Mouse (Mus musculus): ENCODE results near the gene Mctp2. TPM values are rescaled to one million over a fixed set of nuclear protein-coding genes. Genes with fewer than 3 reads are reported as not detected.

Mctp2 gene
- polyA plus RNA-seq, 1 experiment from 2014 or later, result 0.19 TPM

GRCm38 (mm10) chr7:72223558-72223957, 82.8 kb downstream of the Mctp2 start:
- Histone ChIP-seq H3K27me3 (ENCODE audit: control insufficient read depth, insufficient read depth, low read length) (no peaks in the 10 kb centered on the region), H3K9ac (ENCODE audit: low read length) (no peak overlapping the region), H3K4me2 (ENCODE audit: low read depth) (no peak overlapping the region), H3K4me1 (ENCODE audit: control insufficient read depth, insufficient read depth, low read length) (no peaks in the 10 kb centered on the region), H3K9me3 (ENCODE audit: control insufficient read depth, low read length) (no peaks in the 10 kb centered on the region), H3K27ac (ENCODE audit: low read depth, low read length) (no peak overlapping the region), H3K4me3 (ENCODE audit: low read depth, low read length) (no peak overlapping the region), H3K36me3 (ENCODE audit: control insufficient read depth, insufficient read depth, low read length) (no peaks in the 10 kb centered on the region)
- 69% methylated on average over 5 of the region's 5 CpGs for WGBS
- DNase-seq (ENCODE audit: low spot score), result no peak
- no peak for ATAC-seq (ENCODE audit: insufficient read depth, low FRiP score, low TSS enrichment)

GRCm38 (mm10) chr7:72222532-72222931, 83.9 kb downstream of the Mctp2 start:
- no peaks in the 10 kb centered on the region for H3K27me3 ChIP-seq (ENCODE audit: control insufficient read depth, insufficient read depth, low read length)
- no peaks in the 10 kb centered on the region for H3K4me1 ChIP-seq (ENCODE audit: control insufficient read depth, insufficient read depth, low read length)
- DNase-seq (ENCODE audit: low spot score), result no peak
- no peak for ATAC-seq (ENCODE audit: insufficient read depth, low FRiP score, low TSS enrichment)
- no peak overlapping the region for H3K9ac ChIP-seq (ENCODE audit: low read length)
- 81% methylated on average over 8 of the region's 8 CpGs for WGBS
- no peak overlapping the region for H3K27ac ChIP-seq (ENCODE audit: low read depth, low read length)
- H3K4me3 ChIP-seq (ENCODE audit: low read depth, low read length), result no peak overlapping the region
- H3K9me3 ChIP-seq (ENCODE audit: control insufficient read depth, low read length), result no peaks in the 10 kb centered on the region
- no peaks in the 10 kb centered on the region for H3K36me3 ChIP-seq (ENCODE audit: control insufficient read depth, insufficient read depth, low read length)
- H3K4me2 ChIP-seq (ENCODE audit: low read depth), result no peak overlapping the region

- no peak for ATAC-seq (ENCODE audit: insufficient read depth, low FRiP score, low TSS enrichment)
- no peak overlapping the region for H3K9ac ChIP-seq (ENCODE audit: low read length)
- no peak for DNase-seq (ENCODE audit: low spot score)
- no peaks in the 10 kb centered on the region for H3K36me3 ChIP-seq (ENCODE audit: control insufficient read depth, insufficient read depth, low read length)
- H3K27me3 ChIP-seq (ENCODE audit: control insufficient read depth, insufficient read depth, low read length), result no peaks in the 10 kb centered on the region
- H3K9me3 ChIP-seq (ENCODE audit: control insufficient read depth, low read length), result no peaks in the 10 kb centered on the region
- H3K4me1 ChIP-seq (ENCODE audit: control insufficient read depth, insufficient read depth, low read length), result no peaks in the 10 kb centered on the region
- H3K4me3 ChIP-seq (ENCODE audit: low read depth, low read length), result no peak overlapping the region
- H3K4me2 ChIP-seq (ENCODE audit: low read depth), result no peak overlapping the region
- WGBS, result 53% methylated on average over 7 of the region's 7 CpGs
- H3K27ac ChIP-seq (ENCODE audit: low read depth, low read length), result no peak overlapping the region
Observed at GRCm38 (mm10) chr7:72218048-72218447, 88.4 kb downstream of the Mctp2 start.

DNA sequence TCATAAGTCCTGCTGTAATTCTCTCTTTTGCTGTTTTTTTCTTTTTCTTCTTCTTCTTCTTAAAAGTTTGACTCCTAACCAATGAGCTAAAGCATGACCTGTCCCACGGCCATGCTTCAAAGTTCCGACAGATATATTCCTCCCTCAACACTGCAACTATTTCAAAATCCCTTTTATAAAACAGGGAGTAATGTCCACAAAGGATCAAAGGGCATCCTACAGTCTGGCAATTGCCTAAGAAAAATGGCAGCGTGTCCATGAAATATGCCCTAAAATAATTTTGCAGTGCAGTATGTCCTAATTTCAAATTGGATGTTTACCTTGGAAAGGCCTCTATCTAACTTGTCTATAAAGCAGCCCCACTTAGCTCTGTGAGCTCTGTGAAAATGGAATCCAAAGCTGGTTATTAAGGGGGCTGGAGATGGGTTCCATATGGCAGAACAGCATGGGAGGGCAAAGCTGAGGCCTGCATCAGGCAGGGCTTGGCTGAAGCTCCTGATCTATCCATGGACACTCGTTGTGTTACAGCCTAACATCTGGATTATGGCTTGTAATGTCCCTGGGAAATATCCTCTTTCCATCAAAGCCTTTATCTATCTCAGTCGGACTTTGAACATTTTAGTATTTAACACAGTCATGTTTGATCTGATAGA, 90.7 kb downstream of the Mctp2 start:
- Histone ChIP-seq H3K27ac (ENCODE audit: low read depth, low read length) (no peak overlapping the region), H3K9ac (ENCODE audit: low read length) (no peak overlapping the region), H3K27me3 (ENCODE audit: control insufficient read depth, insufficient read depth, low read length) (no peaks in the 10 kb centered on the region), H3K9me3 (ENCODE audit: control insufficient read depth, low read length) (no peaks in the 10 kb centered on the region), H3K4me2 (ENCODE audit: low read depth) (no peak overlapping the region), H3K4me1 (ENCODE audit: control insufficient read depth, insufficient read depth, low read length) (no peaks in the 10 kb centered on the region), H3K4me3 (ENCODE audit: low read depth, low read length) (no peak overlapping the region), H3K36me3 (ENCODE audit: control insufficient read depth, insufficient read depth, low read length) (no peaks in the 10 kb centered on the region)
- peak; percentile 22 for DNase-seq (ENCODE audit: low spot score)
- ATAC-seq (ENCODE audit: insufficient read depth, low FRiP score, low TSS enrichment), result no peak
- 69% methylated on average over 5 of the region's 5 CpGs for WGBS

DNA sequence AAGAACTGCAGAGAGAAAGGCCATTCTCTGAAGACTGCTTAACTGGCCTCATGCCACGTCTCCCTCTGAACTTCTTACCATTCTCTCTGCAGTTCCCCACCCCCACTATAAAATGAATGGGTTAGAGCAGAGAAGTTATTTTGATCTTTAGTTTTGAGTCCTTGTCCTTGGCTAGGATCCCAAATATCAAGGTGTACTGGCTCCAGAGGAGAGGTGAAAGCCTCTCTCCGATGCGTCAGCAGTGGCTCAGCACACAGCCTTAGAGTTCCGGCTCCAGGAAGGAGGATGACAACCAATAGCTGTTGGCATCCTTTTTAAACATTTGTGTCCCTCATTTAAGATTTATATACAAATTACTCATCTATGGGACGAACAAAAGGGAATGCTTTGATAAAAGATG, 96.2 kb downstream of the Mctp2 start:
- Histone ChIP-seq H3K4me1 (ENCODE audit: control insufficient read depth, insufficient read depth, low read length) (no peaks in the 10 kb centered on the region), H3K9ac (ENCODE audit: low read length) (no peak overlapping the region), H3K9me3 (ENCODE audit: control insufficient read depth, low read length) (no peaks in the 10 kb centered on the region), H3K27me3 (ENCODE audit: control insufficient read depth, insufficient read depth, low read length) (no peaks in the 10 kb centered on the region), H3K36me3 (ENCODE audit: control insufficient read depth, insufficient read depth, low read length) (no peaks in the 10 kb centered on the region), H3K27ac (ENCODE audit: low read depth, low read length) (no peak overlapping the region), H3K4me3 (ENCODE audit: low read depth, low read length) (no peak overlapping the region), H3K4me2 (ENCODE audit: low read depth) (no peak overlapping the region)
- ATAC-seq (ENCODE audit: insufficient read depth, low FRiP score, low TSS enrichment) (no peak), DNase-seq (ENCODE audit: low spot score) (no peak)
- 86% methylated on average over 5 of the region's 5 CpGs for WGBS

- no peak overlapping the region for H3K27ac ChIP-seq (ENCODE audit: low read depth, low read length)
- whole genome bisulfite sequencing, result 89% methylated on average over 5 of the region's 5 CpGs
- DNase-seq (ENCODE audit: low spot score), result no peak
- no peak for ATAC-seq (ENCODE audit: insufficient read depth, low FRiP score, low TSS enrichment)
- H3K9me3 ChIP-seq (ENCODE audit: control insufficient read depth, low read length), result no peaks in the 10 kb centered on the region
- H3K36me3 ChIP-seq (ENCODE audit: control insufficient read depth, insufficient read depth, low read length), result no peaks in the 10 kb centered on the region
- no peak overlapping the region for H3K9ac ChIP-seq (ENCODE audit: low read length)
- H3K4me2 ChIP-seq (ENCODE audit: low read depth), result no peak overlapping the region
- H3K27me3 ChIP-seq (ENCODE audit: control insufficient read depth, insufficient read depth, low read length), result no peaks in the 10 kb centered on the region
- no peaks in the 10 kb centered on the region for H3K4me1 ChIP-seq (ENCODE audit: control insufficient read depth, insufficient read depth, low read length)
- no peak overlapping the region for H3K4me3 ChIP-seq (ENCODE audit: low read depth, low read length)
Observed at GRCm38 (mm10) chr7:72209296-72209695, 97.1 kb downstream of the Mctp2 start.

- no peak for DNase-seq (ENCODE audit: low spot score)
Observed at GRCm38 (mm10) chr7:72206841-72207240, 99.6 kb downstream of the Mctp2 start.

DNA sequence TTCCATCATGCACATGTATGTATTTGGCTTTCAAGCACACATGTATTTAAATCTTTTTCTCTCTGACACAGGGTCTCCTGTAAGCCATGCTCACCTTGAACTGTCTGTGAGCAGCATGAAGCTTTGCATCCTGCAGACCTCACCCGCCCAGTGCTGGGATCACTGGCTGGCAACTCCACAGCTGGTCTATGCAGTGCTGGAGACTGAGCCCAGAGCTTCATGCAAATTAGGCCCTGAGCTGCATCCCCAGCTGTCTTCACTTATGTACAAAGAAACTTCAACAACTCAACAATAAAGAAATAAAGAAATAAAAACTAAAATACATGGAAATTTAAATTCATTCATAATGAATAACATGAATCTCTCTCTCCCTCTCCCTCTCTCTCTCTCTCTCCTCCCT, 110.7 kb downstream of the Mctp2 start:
- Histone ChIP-seq H3K4me2 (ENCODE audit: low read depth) (no peak overlapping the region), H3K27me3 (ENCODE audit: control insufficient read depth, insufficient read depth, low read length) (no peaks in the 10 kb centered on the region), H3K27ac (ENCODE audit: low read depth, low read length) (no peak overlapping the region), H3K9me3 (ENCODE audit: control insufficient read depth, low read length) (no peaks in the 10 kb centered on the region), H3K4me1 (ENCODE audit: control insufficient read depth, insufficient read depth, low read length) (no peaks in the 10 kb centered on the region), H3K4me3 (ENCODE audit: low read depth, low read length) (no peak overlapping the region), H3K9ac (ENCODE audit: low read length) (no peak overlapping the region), H3K36me3 (ENCODE audit: control insufficient read depth, insufficient read depth, low read length) (no peaks in the 10 kb centered on the region)
- WGBS, result 67% methylated on average over 1 of the region's 1 CpGs
- no peak for DNase-seq (ENCODE audit: low spot score)
- no peak for ATAC-seq (ENCODE audit: insufficient read depth, low FRiP score, low TSS enrichment)

More at GRCm38 (mm10) chr7:72206841-72207240, 99.6 kb downstream of the Mctp2 start:
- ATAC-seq (ENCODE audit: insufficient read depth, low FRiP score, low TSS enrichment), result no peak
- no peak overlapping the region for H3K27ac ChIP-seq (ENCODE audit: low read depth, low read length)
- no peak overlapping the region for H3K4me2 ChIP-seq (ENCODE audit: low read depth)
- no peaks in the 10 kb centered on the region for H3K4me1 ChIP-seq (ENCODE audit: control insufficient read depth, insufficient read depth, low read length)
- no peaks in the 10 kb centered on the region for H3K9me3 ChIP-seq (ENCODE audit: control insufficient read depth, low read length)
- H3K36me3 ChIP-seq (ENCODE audit: control insufficient read depth, insufficient read depth, low read length), result no peaks in the 10 kb centered on the region
- H3K27me3 ChIP-seq (ENCODE audit: control insufficient read depth, insufficient read depth, low read length), result no peaks in the 10 kb centered on the region
- H3K4me3 ChIP-seq (ENCODE audit: low read depth, low read length), result no peak overlapping the region
- no peak overlapping the region for H3K9ac ChIP-seq (ENCODE audit: low read length)
- 35% methylated on average over 6 of the region's 6 CpGs for WGBS

DNA sequence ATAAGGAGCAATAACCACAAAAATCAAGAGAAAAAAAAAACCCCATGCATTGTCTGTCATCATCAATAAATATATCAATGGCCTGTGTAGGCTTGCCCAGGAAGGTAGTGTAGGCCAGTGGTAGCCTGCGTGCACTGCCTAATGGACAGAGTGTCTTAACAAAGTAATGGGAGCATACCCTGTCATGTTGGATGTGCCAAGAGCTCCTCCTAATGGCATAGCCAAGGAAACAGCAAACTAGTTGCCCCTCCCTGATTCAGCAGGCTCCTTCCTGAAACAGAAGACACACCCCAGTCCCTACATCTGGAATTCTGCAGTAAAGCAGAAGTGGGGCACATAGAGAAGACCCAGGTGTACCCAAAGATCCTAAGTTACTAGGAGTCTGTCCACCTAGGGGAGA, 113.1 kb downstream of the Mctp2 start:
- Histone ChIP-seq H3K4me1 (ENCODE audit: control insufficient read depth, insufficient read depth, low read length) (no peaks in the 10 kb centered on the region), H3K4me2 (ENCODE audit: low read depth) (no peak overlapping the region), H3K27ac (ENCODE audit: low read depth, low read length) (no peak overlapping the region), H3K27me3 (ENCODE audit: control insufficient read depth, insufficient read depth, low read length) (no peaks in the 10 kb centered on the region), H3K36me3 (ENCODE audit: control insufficient read depth, insufficient read depth, low read length) (no peaks in the 10 kb centered on the region), H3K9ac (ENCODE audit: low read length) (no peak overlapping the region), H3K9me3 (ENCODE audit: control insufficient read depth, low read length) (no peaks in the 10 kb centered on the region), H3K4me3 (ENCODE audit: low read depth, low read length) (no peak overlapping the region)
- no peak for DNase-seq (ENCODE audit: low spot score)
- 72% methylated on average over 1 of the region's 1 CpGs for WGBS
- ATAC-seq (ENCODE audit: insufficient read depth, low FRiP score, low TSS enrichment), result no peak

Data from neural tube, embryonic 11.5 days (tissue).